Mouse (Mus musculus): ENCODE data around the gene Limch1.

GRCm38 (mm10) chr5:67043932-67044331 lies 298.3 kb downstream of the Limch1 start:
- TF ChIP-seq HCFC1 (IDR thresholded peaks at IDR 0.05; ENCODE audit: borderline replicate concordance, insufficient read depth, low read length), result no peak
- no peak for TF ChIP-seq MAFK (IDR thresholded peaks at IDR 0.05; ENCODE audit: insufficient read depth, low read depth, low read length)
- TF ChIP-seq CHD2 (IDR thresholded peaks at IDR 0.05; ENCODE audit: low read depth, low read length), result no peak
- no peak for TF ChIP-seq ZNF384 (IDR thresholded peaks at IDR 0.05; ENCODE audit: low read depth, low read length)
